Mouse (Mus musculus) G1E-ER4 (cell line): ENCODE results near the gene BC048671. TPM values are rescaled to one million over a fixed set of nuclear protein-coding genes. Genes with fewer than 3 reads are reported as not detected.

Experiments
- GATA1 ChIP-seq: IDR thresholded peaks from one replicate; pipeline ENCODE4 v1.8.0; 2012; ENCODE audit warnings: low read length, inconsistent platforms
- polyA plus RNA-seq: library from polyadenylated mRNA; stranded (reverse); fragments of >175 nt; gene quantifications from 2 replicates; pipeline ENCODE4 v1.2.3, GENCODE M21; 2012

Gene BC048671
- polyA plus RNA-seq: not detected in 2 replicates

DNA sequence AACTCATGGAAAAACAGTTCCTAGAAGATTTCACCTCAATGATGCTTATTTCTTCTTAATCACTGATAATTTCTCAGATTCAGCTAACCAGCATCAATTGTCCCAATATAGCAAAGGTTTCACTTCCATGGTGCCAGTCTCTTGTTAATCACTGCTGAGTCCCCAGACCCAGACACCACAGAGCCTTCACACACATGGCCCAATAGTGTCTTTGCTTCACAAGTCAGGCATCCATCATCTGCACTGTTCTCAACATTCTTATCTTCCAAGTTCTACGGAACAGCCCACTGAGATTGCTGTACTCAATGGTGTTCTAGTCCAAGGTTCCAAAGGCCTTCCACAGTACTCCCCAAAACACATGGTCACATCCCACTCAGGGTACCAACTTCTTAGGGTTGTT, at the start of gene BC048671:
BC048671 (plus strand) TSS at position 301 of the 400 bp plus-strand sequence.
- no peak for TF ChIP-seq GATA1

DNA sequence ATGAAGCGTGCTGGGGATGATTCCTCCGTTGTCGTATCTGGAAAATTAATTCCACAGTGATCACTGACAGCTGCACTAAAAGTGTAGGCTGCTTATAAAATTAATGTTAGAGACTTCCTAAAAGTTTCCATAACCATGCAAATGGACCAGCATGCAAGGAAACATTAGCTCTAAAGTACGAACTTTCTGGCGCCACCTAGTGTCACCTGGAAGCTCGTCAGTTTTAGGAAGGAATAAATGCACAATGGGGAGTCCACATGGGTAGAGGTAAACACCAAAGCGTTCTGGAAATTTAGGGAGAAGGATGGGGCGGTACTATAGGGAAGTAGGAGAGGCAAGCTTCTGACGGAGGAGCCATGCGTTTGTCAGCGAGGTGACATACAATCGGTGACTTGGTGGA, 12.8 kb upstream of the BC048671 start:
- TF ChIP-seq GATA1: no peak

DNA sequence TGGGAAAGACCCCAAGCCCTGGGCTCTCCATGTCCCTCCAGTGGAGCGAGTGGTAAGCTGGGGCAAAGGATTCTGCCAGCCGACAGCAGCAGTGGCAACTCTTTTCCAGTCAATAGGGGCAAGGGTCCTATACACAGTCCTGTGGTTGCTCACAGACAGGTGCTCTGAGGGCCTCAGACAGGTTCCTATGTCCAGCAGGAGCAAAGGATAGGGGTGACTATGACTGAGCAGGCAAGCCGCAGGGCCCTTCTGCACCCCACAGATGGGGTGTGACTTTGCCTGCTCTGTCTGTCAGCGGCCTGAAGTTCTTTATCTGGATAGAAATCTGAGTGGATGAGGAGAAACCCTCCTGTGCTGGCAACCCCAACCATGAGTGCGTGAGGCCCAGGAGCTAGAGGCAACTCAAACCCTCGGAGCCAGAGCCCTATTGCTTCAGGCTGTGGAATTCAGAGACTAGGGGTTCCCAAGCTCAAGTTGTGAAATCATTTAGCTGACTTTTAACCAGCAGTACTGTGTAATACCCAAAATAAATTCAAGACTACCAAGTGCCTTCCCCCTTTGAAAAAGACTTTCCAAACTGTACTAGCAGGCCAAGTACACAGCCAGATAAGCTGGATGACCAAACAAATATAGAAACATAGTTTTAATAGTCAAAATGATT, 5.4 kb downstream of the BC048671 start:
- no peak for TF ChIP-seq GATA1

DNA sequence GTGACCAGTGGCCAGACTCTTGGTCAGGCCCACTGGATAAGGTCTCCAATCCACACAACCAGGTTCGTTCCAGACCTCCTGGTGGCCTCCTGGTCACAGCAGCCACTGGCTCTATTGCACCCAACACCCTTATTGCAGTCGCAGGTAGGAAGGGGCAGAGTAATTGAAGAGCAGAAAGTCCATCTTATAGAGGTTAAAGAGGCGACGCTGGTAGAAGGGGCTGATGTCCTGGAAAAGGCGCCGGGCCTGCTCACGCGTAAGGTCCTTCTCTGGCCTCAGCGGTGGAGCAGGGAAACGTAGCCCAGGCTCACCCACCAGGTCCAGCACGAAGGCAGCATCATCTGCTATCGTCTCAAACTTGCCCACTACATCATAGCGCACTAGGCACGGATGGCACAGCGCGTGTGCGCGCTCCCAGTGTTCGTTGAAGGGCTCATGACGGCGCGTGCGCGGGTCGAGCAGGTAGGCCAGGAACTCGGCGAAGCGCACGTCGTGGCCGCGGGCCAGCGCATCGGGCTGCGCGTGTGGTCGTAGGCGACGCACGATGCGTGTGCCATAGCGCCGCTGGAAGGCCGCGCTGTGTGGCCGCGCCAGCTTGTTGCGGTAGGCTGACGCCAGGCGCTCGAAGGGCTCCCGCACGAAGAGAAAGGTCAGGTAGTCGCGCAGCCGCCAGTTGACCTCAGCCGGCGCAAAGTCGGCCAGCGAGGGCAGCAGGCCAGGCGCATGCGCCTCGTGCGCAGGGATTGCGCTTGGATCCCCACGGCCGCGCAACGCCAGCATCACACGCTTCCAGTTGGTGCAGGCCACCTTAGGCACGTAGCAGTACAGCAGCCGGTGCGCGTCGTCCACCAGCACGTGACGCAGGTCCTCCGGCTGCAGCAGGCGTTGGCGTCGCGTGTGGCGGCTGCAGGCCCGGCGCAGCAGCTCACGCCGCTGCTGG, 8.1 kb downstream of the BC048671 start:
- no peak for TF ChIP-seq GATA1

DNA sequence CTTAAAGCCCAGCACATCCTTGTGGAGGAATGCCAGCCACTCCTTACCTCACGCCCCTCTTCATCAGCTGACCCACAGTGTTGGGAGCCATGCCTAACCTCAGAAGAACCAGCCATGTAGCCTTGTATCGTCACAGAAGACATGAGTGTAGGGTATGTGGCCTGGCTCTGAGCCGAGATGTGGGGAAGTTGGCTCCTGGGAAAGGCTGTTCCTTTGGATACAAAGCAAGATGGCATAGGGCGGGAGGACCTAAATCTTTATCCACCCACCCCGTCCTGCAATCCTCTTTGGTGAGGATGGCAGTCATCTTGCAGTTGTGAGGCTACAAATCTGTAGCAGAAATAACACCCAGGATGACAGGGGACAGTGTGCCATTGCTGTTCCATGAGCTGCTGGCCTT, 14.9 kb downstream of the BC048671 start:
- no peak for TF ChIP-seq GATA1

DNA sequence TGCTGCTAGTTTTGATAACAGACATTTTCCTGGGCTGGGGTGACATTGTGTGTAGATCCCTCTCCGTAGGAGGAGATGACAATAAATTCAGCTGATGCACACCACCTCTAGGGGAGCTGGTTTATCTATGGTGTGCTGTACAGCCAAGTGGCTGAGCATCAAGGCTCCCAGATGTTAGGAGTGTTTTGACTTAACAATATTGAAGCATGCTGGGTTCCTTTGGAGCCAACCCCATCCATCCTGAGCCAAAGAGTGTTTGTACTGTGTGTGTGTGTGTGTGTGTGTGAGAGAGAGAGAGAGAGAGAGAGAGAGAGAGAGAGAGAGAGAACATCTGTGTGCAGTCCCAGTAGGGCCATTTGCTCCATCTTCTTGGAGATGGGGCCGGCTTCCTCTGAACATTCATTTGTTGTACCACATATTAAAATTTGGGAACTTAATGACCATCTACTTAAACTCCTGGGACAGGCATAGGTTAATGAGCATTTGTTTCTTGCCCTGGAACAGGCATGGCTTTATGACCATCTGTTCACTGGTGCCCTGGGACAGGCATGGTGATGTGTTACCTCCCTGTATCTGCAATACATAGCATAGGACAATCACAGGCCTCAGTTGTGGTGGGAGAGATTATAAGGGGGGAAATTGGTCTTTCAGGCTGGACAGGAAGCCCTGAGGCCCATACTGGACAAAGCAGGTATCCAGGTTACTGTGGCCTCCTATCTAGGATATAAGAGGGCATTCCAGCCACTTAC, 16.7 kb downstream of the BC048671 start:
- no peak for TF ChIP-seq GATA1

DNA sequence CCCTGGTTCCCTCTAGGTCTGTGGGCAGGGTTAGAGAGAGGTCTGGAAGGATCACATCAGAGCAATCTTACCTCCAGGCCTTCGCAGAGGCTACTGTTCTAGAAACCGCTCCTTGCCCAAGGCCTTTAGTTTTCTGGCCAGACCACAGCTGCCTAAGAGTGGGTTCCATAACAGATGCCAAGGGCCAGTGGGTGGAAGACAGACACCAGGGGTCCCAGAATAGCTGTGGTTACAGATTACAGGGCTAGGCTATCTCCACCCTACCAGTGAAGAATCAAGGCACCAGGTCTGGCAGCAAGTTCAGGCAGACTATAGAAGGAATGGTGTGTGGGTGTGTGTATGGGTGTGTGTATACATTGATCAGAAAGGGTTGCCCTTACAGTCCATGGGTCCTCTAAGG, 18.0 kb downstream of the BC048671 start:
- no peak for TF ChIP-seq GATA1

DNA sequence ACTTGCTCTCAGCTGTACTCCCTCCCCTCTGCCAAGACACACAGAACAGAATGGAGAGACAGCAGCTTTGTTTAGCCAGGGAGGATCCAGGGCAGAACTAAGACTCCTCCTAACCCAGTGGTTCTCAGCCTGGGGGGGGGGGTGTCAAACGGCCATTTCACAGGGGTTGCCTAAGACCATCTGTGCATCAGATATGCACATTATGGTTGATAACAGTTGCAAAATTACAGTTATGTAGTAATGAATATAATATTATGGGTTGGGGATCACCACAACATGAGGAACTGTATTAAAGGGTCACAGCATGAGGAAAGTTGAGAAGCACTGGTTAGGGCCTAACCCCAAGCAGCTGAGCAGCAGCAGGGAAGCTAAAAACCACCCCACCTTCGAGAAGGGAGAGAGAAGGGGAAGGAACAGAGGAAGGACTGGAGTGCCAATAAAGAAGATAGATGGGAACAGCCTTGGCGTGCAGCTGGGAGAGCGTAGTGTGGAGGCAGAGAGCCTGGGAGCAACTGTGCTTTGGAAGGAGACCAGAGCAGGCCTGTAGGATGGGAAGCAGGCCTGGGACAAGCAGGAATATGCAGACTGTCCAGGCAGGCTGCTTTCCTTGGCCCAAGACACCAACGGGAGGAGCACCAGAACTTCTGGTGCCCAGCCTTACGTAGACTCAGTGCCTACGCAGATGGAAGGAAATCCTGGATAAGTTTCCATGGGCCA, 18.6 kb downstream of the BC048671 start:
- no peak for TF ChIP-seq GATA1

DNA sequence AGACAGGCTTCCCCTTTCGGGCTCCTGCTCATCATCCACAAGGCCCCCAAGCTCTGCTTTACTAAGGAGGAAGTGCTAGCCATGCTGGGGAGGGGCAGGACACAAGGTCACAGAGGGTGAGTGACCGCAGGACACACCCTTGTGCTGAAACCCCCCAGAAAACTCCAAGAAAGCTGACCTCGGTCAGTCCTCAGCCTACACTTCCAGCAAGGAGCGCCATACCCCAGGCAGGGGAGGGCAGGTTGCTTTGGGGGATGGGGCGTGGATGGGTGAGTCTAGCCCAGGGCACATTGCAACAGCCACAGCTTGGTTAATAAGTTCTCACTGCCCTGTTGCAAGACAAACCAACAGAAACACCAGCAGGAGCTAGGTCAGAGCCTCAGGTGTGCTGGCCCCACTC, 19.4 kb downstream of the BC048671 start:
- no peak for TF ChIP-seq GATA1

DNA sequence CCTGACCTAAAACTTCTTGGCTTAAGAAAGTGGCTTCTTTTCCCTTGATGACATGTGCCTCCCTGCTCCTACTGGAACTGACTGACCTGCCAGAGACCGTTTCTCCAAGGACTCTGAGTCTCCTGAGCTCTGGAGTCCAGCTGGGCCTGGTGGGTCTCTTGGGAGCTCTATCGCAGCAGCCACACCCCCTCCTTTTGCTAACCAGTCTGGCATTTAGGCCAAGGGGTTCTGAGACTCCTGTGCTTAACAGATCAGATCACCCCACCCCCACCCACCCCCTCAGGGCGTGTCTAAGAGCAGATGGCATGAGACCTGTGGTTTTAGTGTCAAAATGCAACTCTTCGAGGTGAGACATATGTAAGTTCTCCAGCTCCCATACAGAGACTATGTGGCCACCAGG, 20.8 kb downstream of the BC048671 start:
- no peak for TF ChIP-seq GATA1

DNA sequence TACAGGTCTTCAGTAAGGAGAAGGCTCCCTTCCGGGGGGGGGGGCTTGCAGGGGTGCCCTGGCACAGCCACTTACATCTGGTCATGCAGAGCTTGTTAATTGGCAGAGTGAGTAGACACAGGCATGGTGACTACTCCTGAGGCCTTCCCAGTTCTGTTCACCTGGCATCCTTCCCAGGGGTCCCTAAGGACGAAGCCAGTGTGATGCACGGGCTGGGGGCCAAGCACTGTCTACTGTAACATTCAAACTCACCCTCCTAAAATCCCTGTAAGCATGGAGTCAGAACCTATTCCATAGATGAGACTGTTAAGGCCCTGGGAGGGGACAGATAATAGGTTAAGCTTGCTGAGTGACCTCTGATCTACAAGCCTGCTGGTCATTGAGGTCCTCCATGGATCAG, 23.0 kb downstream of the BC048671 start:
- no peak for TF ChIP-seq GATA1

DNA sequence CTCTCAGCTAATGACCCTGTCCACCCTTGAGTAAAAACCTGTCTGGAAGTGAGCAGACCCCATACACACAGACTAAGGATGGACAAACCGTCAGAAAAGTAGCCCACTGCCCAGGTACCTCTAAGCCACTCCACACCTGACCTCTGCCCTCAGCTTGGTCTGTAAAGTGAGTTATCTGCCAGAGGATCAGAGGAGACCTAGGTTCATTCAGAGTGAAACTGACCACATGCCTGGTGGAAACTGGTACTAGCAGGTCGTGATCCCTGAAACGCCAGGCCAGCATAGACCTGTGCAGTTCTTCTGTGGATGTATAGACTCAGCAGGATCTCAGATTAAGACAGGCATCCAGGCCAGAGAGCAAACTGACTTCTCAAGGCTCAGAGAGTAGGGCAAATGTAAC, 23.4 kb downstream of the BC048671 start:
- no peak for TF ChIP-seq GATA1

DNA sequence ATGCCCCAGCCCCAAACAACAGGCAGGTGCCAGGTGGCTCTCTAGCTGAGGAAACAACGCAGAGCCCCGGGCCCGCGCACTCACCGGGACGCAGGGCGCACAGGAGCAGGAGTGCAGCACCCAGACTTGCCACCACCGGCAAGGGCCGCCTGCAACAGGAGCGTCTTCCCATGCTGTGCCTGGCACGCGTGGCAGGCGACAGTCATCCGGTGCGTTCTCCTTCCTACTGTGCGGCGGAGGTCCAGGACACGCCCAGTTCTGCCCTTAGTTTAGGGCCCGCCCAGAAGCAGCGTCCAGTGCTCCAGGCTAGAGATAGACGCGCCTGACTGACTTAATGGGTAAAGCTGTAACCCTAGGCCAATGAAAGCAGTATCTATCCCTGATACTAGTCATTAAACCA, 24.0 kb downstream of the BC048671 start, which contains the start of gene Chst13:
Chst13 (minus strand) TSS at position 195 of the 400 bp plus-strand sequence.
- no peak for TF ChIP-seq GATA1

DNA sequence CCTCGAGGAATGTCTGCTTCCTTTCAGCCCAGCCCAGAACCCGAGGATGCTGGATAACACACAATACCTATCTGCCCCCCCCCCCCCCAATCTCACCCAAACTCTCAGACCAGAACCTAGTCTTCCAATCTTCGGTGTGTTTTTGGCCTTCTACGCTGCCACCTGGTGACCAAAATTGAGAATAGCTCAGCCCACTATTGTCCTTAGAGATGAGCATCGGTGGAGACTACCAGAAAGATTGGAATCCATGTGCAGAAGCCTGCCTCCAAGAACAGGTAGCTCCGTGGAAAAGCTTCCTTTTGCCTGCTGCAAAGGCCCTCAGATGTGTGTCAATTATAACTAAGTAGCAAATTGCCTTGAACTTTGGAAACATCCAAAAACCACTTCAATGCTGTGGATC, 26.7 kb downstream of the BC048671 start:
- no peak for TF ChIP-seq GATA1

DNA sequence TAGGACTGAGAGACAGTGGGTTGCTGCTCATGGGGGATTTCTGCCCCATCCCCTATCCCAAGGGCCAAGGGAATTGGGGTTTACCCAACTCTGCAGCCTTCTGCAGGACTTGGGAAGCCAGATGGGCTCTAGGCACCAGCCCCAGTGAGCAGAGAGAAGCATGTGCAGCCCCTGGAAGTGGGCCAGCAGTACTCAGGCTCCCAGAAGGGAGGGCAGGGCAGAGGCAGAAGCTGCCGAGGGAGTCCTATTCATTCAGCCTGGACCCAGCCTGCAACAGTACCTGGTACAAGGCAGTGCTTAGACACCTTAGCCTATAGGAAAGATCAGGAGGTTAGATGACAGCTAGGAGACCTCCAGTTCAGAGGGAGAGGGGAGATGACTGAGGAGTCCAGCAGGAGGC, 28.9 kb downstream of the BC048671 start:
- no peak for TF ChIP-seq GATA1
